Mouse (Mus musculus): Measurements from ENCODE around the gene 1810049J17Rik.

The 1810049J17Rik gene

GRCm38 (mm10) chr15:12310676-12311075 is 11.0 kb downstream of the 1810049J17Rik start:
- in situ Hi-C loops (cut with MboI, MseI): no loop called here

- in situ Hi-C loops (cut with MboI, MseI): no loop called here
Measured at GRCm38 (mm10) chr15:12308539-12308938, 13.2 kb downstream of the 1810049J17Rik start.

- in situ Hi-C loops (cut with MboI, MseI): no loop called here
Measured at GRCm38 (mm10) chr15:12307114-12307513, 14.6 kb downstream of the 1810049J17Rik start.

GRCm38 (mm10) chr15:12306188-12307071 is 15.3 kb downstream of the 1810049J17Rik start:
- in situ Hi-C loops (cut with MboI, MseI): no loop called here

GRCm38 (mm10) chr15:12301771-12302170 is 19.9 kb downstream of the 1810049J17Rik start:
- in situ Hi-C loops (cut with MboI, MseI): no loop called here

GRCm38 (mm10) chr15:12298231-12298737 is 23.4 kb downstream of the 1810049J17Rik start:
- in situ Hi-C loops (cut with MboI, MseI): no loop called here

- in situ Hi-C loops (cut with MboI, MseI): no loop called here
Measured at GRCm38 (mm10) chr15:12296228-12296627, 25.5 kb downstream of the 1810049J17Rik start.

GRCm38 (mm10) chr15:12291757-12292156 is 29.9 kb downstream of the 1810049J17Rik start:
- in situ Hi-C loops (cut with MboI, MseI): no loop called here

- in situ Hi-C loops (cut with MboI, MseI): no loop called here
Measured at GRCm38 (mm10) chr15:12290330-12290729, 31.4 kb downstream of the 1810049J17Rik start.

- in situ Hi-C loops (cut with MboI, MseI): no loop called here
Measured at GRCm38 (mm10) chr15:12285535-12285809, 36.2 kb downstream of the 1810049J17Rik start.

GRCm38 (mm10) chr15:12284794-12285534 is 36.7 kb downstream of the 1810049J17Rik start:
- in situ Hi-C loops (cut with MboI, MseI): no loop called here

- in situ Hi-C loops (cut with MboI, MseI): no loop called here
Measured at GRCm38 (mm10) chr15:12279816-12280215, 41.9 kb downstream of the 1810049J17Rik start.

- in situ Hi-C loops (cut with MboI, MseI): no loop called here
Measured at GRCm38 (mm10) chr15:12275091-12275623, 46.5 kb downstream of the 1810049J17Rik start.

- in situ Hi-C loops (cut with MboI, MseI): no loop called here
Measured at GRCm38 (mm10) chr15:12274053-12274769, 47.5 kb downstream of the 1810049J17Rik start.

- in situ Hi-C loops (cut with MboI, MseI): no loop called here
Measured at GRCm38 (mm10) chr15:12273325-12274052, 48.2 kb downstream of the 1810049J17Rik start.
